Mouse (Mus musculus) limb, embryonic 11.5 days (tissue): ENCODE measurements around the gene Dact3. TPM values are rescaled to one million over a fixed set of nuclear protein-coding genes. Genes with fewer than 3 reads are reported as not detected.

Experiments used
- ATAC-seq: fragments of 200-750 bp; cut with Nextera tagmentation; 2 replicates; pipeline ENCODE4 v1.8.0; 2017; ENCODE audit warnings: low read depth; ENCODE audit not compliant: insufficient number of reproducible peaks, low FRiP score, low TSS enrichment
- DNase-seq: peaks from one replicate; pipeline ENCODE4 v3.0.0-alpha.2; 2015; ENCODE audit warnings: low spot score
- H3K27ac ChIP-seq: fragments of 300-500 bp; sonication (generic); replicated peaks from 2 replicates; pipeline ENCODE4 v1.5.1; 2014; ENCODE audit warnings: low read depth, mild to moderate bottlenecking, low read length
- H3K27me3 ChIP-seq: fragments of 300-500 bp; sonication (generic); 2 replicates; pipeline ENCODE4 v1.6.1; 2014; ENCODE audit warnings: mild to moderate bottlenecking, low read length, mixed read lengths; ENCODE audit not compliant: control insufficient read depth, insufficient read depth
- H3K36me3 ChIP-seq: fragments of 300-500 bp; sonication (generic); 2 replicates; pipeline ENCODE4 v1.6.1; 2014; ENCODE audit warnings: mild to moderate bottlenecking, low read length, moderate library complexity, mixed read lengths; ENCODE audit not compliant: control insufficient read depth, insufficient read depth
- H3K4me1 ChIP-seq: fragments of 300-500 bp; sonication (generic); 2 replicates; pipeline ENCODE4 v1.6.1; 2014; ENCODE audit warnings: low read length, mixed read lengths; ENCODE audit not compliant: control insufficient read depth, insufficient read depth
- H3K4me2 ChIP-seq: fragments of 300-500 bp; sonication (generic); 2 replicates; pipeline ENCODE4 v1.6.1; 2014; ENCODE audit warnings: low read depth, mild to moderate bottlenecking, moderate library complexity; ENCODE audit not compliant: severe bottlenecking
- H3K4me3 ChIP-seq: fragments of 300-500 bp; sonication (generic); 2 replicates; pipeline ENCODE4 v1.5.1; 2014; ENCODE audit warnings: low read depth, low read length
- H3K9ac ChIP-seq: fragments of 300-500 bp; sonication (generic); 2 replicates; pipeline ENCODE4 v1.6.1; 2014; ENCODE audit warnings: mild to moderate bottlenecking, low read length
- H3K9me3 ChIP-seq: fragments of 300-500 bp; sonication (generic); 2 replicates; pipeline ENCODE4 v1.6.1; 2016; ENCODE audit warnings: low read length; ENCODE audit not compliant: control insufficient read depth
- WGBS: fragments of 180-500 bp; shearing (Covaris S2); extraction: QIAGEN DNeasy Blood & Tissue Kit; methylation state at CpG from one replicate; pipeline ENCODE4 v1.1.7; 2014; 5-methylcytosine and 5-hydroxymethylcytosine counted together
- polyA plus RNA-seq: library from polyadenylated mRNA; unstranded; fragments of >200 nt; fragmentation: Nextera tagmentation; extraction: Ambion mirVana; gene quantifications from 2 replicates; pipeline ENCODE4 v1.2.1, GENCODE M21; 2014

The Dact3 gene
- polyA plus RNA-seq, 1 experiment from 2014 or later, result 14.6 TPM

DNA sequence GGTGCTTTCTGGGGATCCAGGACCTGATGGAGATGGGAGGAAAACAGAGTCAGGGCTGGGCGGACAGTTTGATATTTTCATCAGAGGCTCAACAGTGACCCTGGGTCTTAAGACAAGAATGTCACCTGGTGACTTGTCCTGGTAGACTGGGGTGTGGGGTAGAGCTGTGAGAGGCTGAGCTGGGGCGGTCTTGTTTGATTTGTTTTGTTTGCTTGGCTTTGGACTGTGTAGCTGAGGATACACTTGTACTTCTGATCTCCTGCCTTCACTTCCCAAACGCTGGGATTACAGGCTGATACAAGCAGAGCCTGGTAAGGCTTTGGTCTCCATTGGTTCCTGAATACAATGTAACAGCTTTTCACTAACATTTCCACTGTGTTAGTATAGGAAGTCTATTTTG lies 7.6 kb upstream of the Dact3 start:
- no peak overlapping the region for H3K4me2 ChIP-seq
- DNase-seq (no peak), ATAC-seq (no peak)
- no peaks in the 10 kb centered on the region; the same call in 1 of the 2 replicates for H3K4me1 ChIP-seq
- no peak overlapping the region for H3K27ac ChIP-seq
- no peak overlapping the region for H3K4me3 ChIP-seq
- no peaks in the 10 kb centered on the region for H3K27me3 ChIP-seq
- WGBS, result 85% methylated on average over 3 of the region's 3 CpGs
- H3K36me3 ChIP-seq, result peaks cover 7% of the 10 kb centered on the region; the same call in 1 of the 2 replicates
- no peaks in the 10 kb centered on the region for H3K9me3 ChIP-seq
- H3K9ac ChIP-seq, result no peak overlapping the region

DNA sequence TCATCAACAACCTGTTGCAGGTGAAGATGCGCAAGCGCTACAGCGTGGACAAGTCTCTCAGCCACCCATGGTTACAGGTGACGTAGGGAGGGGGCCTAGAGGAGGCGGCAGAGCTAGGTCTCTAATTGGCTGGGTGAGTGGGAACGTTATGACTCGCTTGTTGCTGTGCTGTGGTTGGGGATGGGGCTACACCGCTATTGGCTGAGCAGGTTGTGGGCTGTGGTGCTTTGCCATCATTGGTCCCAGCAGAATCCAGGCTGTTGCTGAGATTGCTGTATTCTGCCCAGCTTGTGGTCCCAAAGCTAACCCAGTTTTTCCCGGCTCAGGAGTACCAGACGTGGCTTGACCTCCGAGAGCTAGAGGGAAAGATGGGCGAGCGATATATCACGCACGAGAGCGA lies 5.6 kb upstream of the Dact3 start:
- 19% methylated on average over 16 of the region's 16 CpGs for WGBS
- Histone ChIP-seq H3K9ac (no peak overlapping the region), H3K4me3 (no peak overlapping the region), H3K4me2 (peak overlapping the region; percentile 41), H3K27me3 (no peaks in the 10 kb centered on the region), H3K4me1 (peaks cover 2% of the 10 kb centered on the region), H3K9me3 (no peaks in the 10 kb centered on the region), H3K27ac (no peak overlapping the region), H3K36me3 (peaks cover 7% of the 10 kb centered on the region; the same call in 1 of the 2 replicates)
- DNase-seq, result peak; percentile 77
- ATAC-seq, result peak; percentile 93

DNA sequence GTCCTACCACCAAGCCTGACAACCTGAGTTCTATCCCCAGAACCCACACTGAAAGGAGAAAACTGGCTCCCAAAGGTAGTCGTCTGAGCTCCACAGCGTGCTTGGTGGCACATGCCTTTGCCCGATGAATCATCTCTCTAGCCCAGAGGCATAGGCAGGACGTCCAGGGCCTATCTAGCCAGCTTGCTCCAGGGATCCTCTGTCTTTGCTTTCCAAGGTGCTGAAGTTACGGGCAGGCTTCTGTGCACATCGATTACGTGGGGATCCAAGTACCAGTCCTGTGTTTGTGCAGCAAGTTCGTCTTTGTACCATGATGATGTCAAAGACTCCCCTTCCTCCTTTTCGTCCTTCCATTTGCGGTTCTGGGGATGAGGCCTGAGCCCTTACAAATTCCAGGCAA lies 3.5 kb upstream of the Dact3 start:
- Histone ChIP-seq H3K4me1 (peaks cover 2% of the 10 kb centered on the region), H3K9me3 (no peaks in the 10 kb centered on the region), H3K4me2 (no peak overlapping the region), H3K27me3 (no peaks in the 10 kb centered on the region), H3K4me3 (no peak overlapping the region), H3K9ac (no peak overlapping the region), H3K27ac (no peak overlapping the region), H3K36me3 (peaks cover 4% of the 10 kb centered on the region; the same call in 1 of the 2 replicates)
- ATAC-seq (no peak), DNase-seq (no peak)
- WGBS, result 87% methylated on average over 10 of the region's 10 CpGs

DNA sequence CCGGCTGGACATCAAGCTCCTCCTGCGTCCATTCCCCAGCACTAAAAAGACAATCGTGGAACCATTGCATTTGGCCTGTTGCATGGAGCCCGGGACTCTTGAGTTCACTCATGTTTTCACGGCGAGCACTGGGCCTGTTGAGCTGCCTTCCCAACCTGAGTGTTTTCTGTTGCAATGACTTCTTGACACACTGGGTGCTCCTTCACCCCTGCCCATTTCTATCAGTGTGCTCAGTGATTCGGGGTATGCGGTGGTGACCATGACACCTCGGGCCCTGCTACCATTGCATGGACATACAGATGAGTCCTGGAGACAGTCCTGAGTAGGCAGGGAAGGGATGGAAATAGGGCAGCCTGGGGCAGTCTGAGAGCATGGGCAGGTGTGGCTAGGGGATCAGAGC lies 2.6 kb upstream of the Dact3 start:
- Histone ChIP-seq H3K36me3 (peaks cover 4% of the 10 kb centered on the region; the same call in 1 of the 2 replicates), H3K27ac (no peak overlapping the region), H3K9ac (no peak overlapping the region), H3K4me1 (peaks cover 5% of the 10 kb centered on the region), H3K27me3 (no peaks in the 10 kb centered on the region), H3K4me2 (no peak overlapping the region), H3K4me3 (no peak overlapping the region), H3K9me3 (no peaks in the 10 kb centered on the region)
- ATAC-seq (no peak), DNase-seq (no peak)
- WGBS, result 95% methylated on average over 9 of the region's 9 CpGs

DNA sequence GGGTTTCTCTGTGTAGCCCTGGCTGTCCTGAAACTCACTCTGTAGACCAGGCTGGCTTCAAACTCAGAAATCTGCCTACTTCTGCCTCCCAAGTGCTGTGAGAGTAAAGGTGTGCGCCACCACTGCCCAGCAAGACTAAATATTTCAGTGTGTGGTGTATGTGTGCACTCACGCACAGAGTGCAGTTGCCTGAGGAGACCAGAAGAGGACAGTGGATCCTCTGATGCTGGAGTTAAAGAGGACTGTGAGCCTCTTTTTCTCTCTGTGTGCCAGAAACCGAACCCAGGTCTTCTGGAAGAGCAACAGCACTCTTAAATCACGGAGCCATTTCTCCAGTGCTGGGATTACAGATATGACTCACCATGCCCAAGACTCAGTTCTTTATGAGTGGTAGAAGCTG lies 1.7 kb upstream of the Dact3 start:
- H3K27me3 ChIP-seq, result no peaks in the 10 kb centered on the region
- peaks cover 5% of the 10 kb centered on the region for H3K4me1 ChIP-seq
- no peak overlapping the region for H3K4me3 ChIP-seq
- no peak overlapping the region for H3K9ac ChIP-seq
- WGBS, result 86% methylated on average over 4 of the region's 4 CpGs
- peaks cover 4% of the 10 kb centered on the region; the same call in 1 of the 2 replicates for H3K36me3 ChIP-seq
- DNase-seq (no peak), ATAC-seq (no peak)
- no peak overlapping the region for H3K4me2 ChIP-seq
- no peak overlapping the region for H3K27ac ChIP-seq
- H3K9me3 ChIP-seq, result no peaks in the 10 kb centered on the region

DNA sequence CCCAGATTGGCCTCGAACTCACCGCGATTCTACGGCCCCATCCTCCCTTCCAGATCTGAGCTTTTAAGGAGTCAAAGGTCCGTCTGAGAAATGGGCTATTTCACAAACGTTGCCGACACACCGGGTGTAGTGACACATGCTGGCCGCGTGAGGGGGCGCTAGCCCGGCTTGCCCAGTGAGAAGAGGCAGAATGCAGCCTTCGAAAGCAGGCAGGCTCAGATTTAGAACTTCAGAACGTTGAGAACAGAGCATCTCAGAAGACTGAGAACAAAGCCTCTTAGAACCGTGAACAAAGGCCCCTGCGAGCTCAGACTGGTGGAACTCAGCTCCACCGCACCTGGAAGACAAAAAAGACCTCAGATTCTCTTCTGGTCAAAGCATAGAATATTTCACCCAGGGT lies 927 bp upstream of the Dact3 start:
- Histone ChIP-seq H3K9ac (peak overlapping the region; percentile 44; the same call in 1 of the 2 replicates), H3K4me3 (peak overlapping the region; percentile 95), H3K36me3 (peaks cover 4% of the 10 kb centered on the region; the same call in 1 of the 2 replicates), H3K9me3 (no peaks in the 10 kb centered on the region), H3K27ac (peak overlapping the region; percentile 85), H3K4me2 (peak overlapping the region; percentile 26), H3K27me3 (no peaks in the 10 kb centered on the region), H3K4me1 (peaks cover 5% of the 10 kb centered on the region)
- ATAC-seq, result no peak
- WGBS, result 3% methylated on average over 17 of the region's 17 CpGs
- DNase-seq, result peak; percentile 86

DNA sequence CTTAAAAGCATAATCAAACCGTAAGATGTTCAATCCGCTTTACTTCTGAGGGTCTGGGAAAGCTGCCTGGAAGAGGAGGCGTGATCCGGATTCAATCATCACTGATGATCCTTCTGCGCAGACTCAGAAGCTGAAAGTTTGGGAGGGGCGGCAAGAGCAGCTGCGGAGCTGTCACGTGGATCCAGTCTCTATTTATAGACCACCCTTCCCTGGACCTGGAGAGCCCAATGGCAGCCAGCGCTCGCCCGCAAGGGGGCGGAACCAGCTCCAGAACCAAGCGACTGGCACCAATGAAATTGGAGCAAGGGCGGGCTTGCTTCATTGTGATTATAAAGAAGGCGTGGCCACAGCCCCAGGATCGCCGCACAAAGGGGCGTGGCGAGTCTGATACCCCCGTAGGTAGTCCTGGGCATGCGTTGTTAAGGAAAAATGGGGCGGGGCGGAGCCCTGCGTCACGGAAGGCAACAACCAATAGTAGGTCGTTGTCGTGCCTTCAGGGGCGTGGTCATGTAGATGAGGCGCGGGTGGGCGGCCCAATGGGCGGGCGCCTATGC lies 284 bp upstream of the Dact3 start:
- peaks cover 10% of the 10 kb centered on the region for H3K4me1 ChIP-seq
- peak overlapping the region; percentile 85 for H3K27ac ChIP-seq
- H3K27me3 ChIP-seq, result no peaks in the 10 kb centered on the region
- peak overlapping the region; percentile 95 for H3K4me3 ChIP-seq
- H3K9me3 ChIP-seq, result no peaks in the 10 kb centered on the region
- under 1% methylated on average over 33 of the region's 33 CpGs for WGBS
- H3K36me3 ChIP-seq, result peaks cover 4% of the 10 kb centered on the region; the same call in 1 of the 2 replicates
- H3K9ac ChIP-seq, result peak overlapping the region; percentile 44; the same call in 1 of the 2 replicates
- peak overlapping the region; percentile 71 for H3K4me2 ChIP-seq
- DNase-seq, result peak; percentile 100
- ATAC-seq, result peak; percentile 93

DNA sequence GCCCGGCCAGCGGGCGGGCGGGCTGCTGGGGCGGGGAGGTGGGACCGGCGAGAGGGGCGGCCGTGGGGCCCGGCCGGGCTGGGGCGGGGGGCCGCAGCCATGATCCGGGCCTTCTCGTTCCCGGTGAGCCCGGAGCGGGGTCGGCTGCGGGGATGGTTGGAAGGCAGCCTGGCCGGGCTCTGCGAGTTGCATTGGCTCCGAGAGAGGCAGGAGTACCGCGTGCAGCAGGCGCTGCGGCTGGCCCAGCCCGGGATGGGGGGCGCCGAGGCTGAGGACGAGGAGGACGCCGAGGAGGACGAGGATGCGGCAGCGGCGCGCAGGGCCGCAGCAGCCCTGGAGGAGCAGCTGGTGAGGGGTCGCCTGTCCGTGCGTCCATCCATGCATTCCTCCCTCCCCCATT lies 209 bp downstream of the Dact3 start:
- DNase-seq (no peak), ATAC-seq (no peak)
- peak overlapping the region; percentile 89 for H3K27ac ChIP-seq
- under 1% methylated on average over 42 of the region's 42 CpGs for WGBS
- peak overlapping the region; percentile 71 for H3K4me2 ChIP-seq
- H3K27me3 ChIP-seq, result no peaks in the 10 kb centered on the region
- peaks cover 15% of the 10 kb centered on the region for H3K4me1 ChIP-seq
- peak overlapping the region; percentile 70 for H3K9ac ChIP-seq
- H3K9me3 ChIP-seq, result no peaks in the 10 kb centered on the region
- peaks cover 4% of the 10 kb centered on the region; the same call in 1 of the 2 replicates for H3K36me3 ChIP-seq
- peak overlapping the region; percentile 95 for H3K4me3 ChIP-seq
